Mouse (Mus musculus) left cerebral cortex, adult 11 months (tissue): ENCODE data around the gene Kctd7.

Experiments
- DNase-seq: peaks from one replicate; pipeline ENCODE4 v3.0.0; 2022; ENCODE audit warnings: low spot score

The Kctd7 gene

GRCm38 (mm10) chr5:130192356-130192944 is 47.8 kb downstream of the Kctd7 start:
- no peak for DNase-seq

GRCm38 (mm10) chr5:130193760-130194159 is 49.1 kb downstream of the Kctd7 start:
- DNase-seq: no peak

DNA sequence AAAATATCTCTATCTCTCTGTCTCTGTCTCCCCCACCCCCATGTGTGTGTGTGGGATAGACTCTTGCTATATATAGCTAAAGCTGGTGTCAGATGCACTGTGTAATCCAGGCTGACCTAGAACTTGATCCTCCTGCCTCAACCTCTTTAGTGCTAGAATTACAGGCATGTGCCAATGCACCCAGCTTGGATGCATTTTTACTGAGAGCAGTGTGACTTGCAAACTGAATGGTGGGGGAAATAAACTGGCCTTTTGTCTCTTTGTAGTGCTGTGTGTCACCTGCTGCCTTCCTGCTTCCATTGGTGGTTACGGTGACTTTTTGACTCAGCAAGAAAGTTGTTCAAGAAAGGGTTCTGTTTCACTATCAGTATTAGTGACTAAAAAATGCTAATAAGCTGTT is 51.6 kb downstream of the Kctd7 start:
- DNase-seq: no peak

- no peak for DNase-seq
Observed at GRCm38 (mm10) chr5:130197454-130197853, 52.8 kb downstream of the Kctd7 start.

GRCm38 (mm10) chr5:130197981-130198380 is 53.3 kb downstream of the Kctd7 start:
- no peak for DNase-seq

GRCm38 (mm10) chr5:130200233-130201029 is 55.8 kb downstream of the Kctd7 start:
- DNase-seq: no peak

DNA sequence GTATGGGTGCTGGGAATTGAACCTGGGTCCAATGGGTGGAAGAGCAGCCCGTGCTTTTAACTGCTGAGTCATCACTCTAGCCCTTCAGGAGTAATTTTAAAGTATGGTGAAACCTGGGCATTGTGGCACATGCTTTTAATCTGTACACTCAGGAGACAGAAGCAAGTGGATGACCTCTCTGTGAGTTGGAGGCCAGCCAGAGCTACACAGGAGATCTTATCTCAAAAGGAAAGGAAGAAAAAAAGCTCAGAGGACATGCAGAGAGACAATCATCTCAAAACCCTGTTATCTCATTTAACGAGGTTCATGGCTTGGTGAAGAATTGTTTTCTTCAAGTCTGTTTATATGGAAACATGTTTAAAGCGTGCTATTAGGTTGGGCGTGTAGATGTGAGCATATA is 59.3 kb downstream of the Kctd7 start:
- no peak for DNase-seq

DNA sequence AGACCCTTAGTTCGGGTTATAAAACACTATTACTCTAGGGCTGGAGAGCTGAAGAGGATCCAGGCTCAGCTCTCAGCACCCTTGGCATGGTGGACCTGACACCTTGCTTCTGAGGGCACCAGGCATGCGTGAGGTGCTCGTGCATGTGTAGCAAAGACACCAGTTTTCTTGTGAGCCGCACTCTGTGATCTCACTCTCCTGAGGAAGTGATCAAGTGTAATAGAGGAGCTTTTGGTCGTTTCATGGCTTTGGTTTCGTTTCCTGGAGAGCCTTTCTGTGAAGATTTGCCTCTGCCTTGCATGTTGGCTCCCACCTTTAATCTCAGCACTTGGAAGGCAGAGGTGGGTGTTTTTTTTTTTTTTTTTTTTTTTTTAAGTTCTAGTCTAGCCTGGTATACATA is 59.9 kb downstream of the Kctd7 start:
- DNase-seq: no peak
